Comparison of ENCODE assay signal across 9 mouse cellular contexts in genomic region chr1:93223972-93224371, GRCm38 (mm10). TPM values are rescaled to one million over a fixed set of nuclear protein-coding genes. Genes with fewer than 3 reads are reported as not detected.
DNase-seq lines count a peak whose midpoint lies in the region; ATAC-seq and TF ChIP-seq lines count a peak whose summit lies in the region.
"Had no signal": no experiment of that assay in that cellular context is flagged by ENCODE, and none has a peak within 500 bp of the region (broad histone marks: within the 10 kb centered on the region; RNA-seq: fewer than 3 reads in every experiment).

No protein-coding gene starts in this region.

- ATAC-seq in heart, embryonic 15.5 days (replicated peaks; ENCODE audit: insufficient number of reproducible peaks, insufficient read depth, low FRiP score, low read depth): no peak

- TF ChIP-seq EP300 in ES-Bruce4 (IDR thresholded peaks at IDR 0.05; ENCODE audit: insufficient read depth, low read depth, low read length): no peak

- H3K9me3 ChIP-seq in heart, embryonic 15.5 days (replicated peaks): no peaks in the 10 kb centered on the region
- no peaks in the 10 kb centered on the region for H3K9me3 ChIP-seq in ES-Bruce4 (replicated peaks; ENCODE audit: control insufficient read depth, insufficient read depth, low read length, poor library complexity, severe bottlenecking)

- no peak for TF ChIP-seq POLR2A in ES-Bruce4 (IDR thresholded peaks at IDR 0.05; ENCODE audit: insufficient read depth, low read length)

- H3K36me3 ChIP-seq in heart, embryonic 15.5 days: no peaks in the 10 kb centered on the region
- H3K36me3 ChIP-seq in ES-Bruce4 (ENCODE audit: control insufficient read depth, insufficient read depth, low read length, poor library complexity, severe bottlenecking): no peaks in the 10 kb centered on the region

- 15% methylated on average over 18 of the region's 18 CpGs for WGBS in heart, embryonic 15.5 days

- H3K27ac ChIP-seq in heart, embryonic 15.5 days: no peak overlapping the region
- H3K27ac ChIP-seq in ES-Bruce4 (ENCODE audit: insufficient read depth, low read length): no peak overlapping the region
- H3K27ac ChIP-seq: macrophage had no signal

- H3K4me3 ChIP-seq in heart, embryonic 15.5 days: no peak overlapping the region
- no peak overlapping the region for H3K4me3 ChIP-seq in ES-Bruce4 (ENCODE audit: low read depth, low read length)

- H3K4me2 ChIP-seq in heart, embryonic 15.5 days: 0 out of 2 replicates have a peak overlapping the region, but pooled peaks have one; percentile 8

- peaks cover 19% of the 10 kb centered on the region for H3K27me3 ChIP-seq in heart, embryonic 15.5 days
- H3K27me3 ChIP-seq in ES-Bruce4 (ENCODE audit: control insufficient read depth, insufficient read depth, low read length, poor library complexity, severe bottlenecking): no peaks in the 10 kb centered on the region

- peak; percentile 77 for TF ChIP-seq CTCF in ES-Bruce4 (IDR thresholded peaks at IDR 0.05; ENCODE audit: low read depth, low read length)

- peaks cover 17% of the 10 kb centered on the region for H3K4me1 ChIP-seq in heart, embryonic 15.5 days (replicated peaks)
- H3K4me1 ChIP-seq in ES-Bruce4 (ENCODE audit: control insufficient read depth, insufficient read depth, low read length): no peaks in the 10 kb centered on the region

- H3K9ac ChIP-seq in heart, embryonic 15.5 days: no peak overlapping the region
- H3K9ac ChIP-seq in ES-Bruce4 (ENCODE audit: low read depth, poor library complexity, severe bottlenecking): no peak overlapping the region

- DNase-seq in heart, adult 8-10 months (ENCODE audit: low spot score): no peak
- DNase-seq in c-Kit-positive CD71-positive TER-119-positive erythroid progenitor cells, embryonic 14.5 days (ENCODE audit: low spot score): peak; percentile 13
- DNase-seq in kidney, postnatal 14 days: peak; percentile 57
- DNase-seq in mesoderm, embryonic 11.5 days (ENCODE audit: low read depth, low spot score): peak; percentile 45
- peak; percentile 82 for DNase-seq in urinary bladder, postnatal 14 days (ENCODE audit: low spot score)
- no peak for DNase-seq in right cerebral cortex, postnatal 36 days (ENCODE audit: low spot score in 2 of 2)

RNA-seq across cellular contexts. Expression of gene Sned1, which starts 11.7 kb away (rescaled TPM):
- 3.0 and 7.8 TPM in 2 replicates for polyA plus RNA-seq in heart, embryonic 15.5 days (2015; fragmentation: Nextera tagmentation; extraction: Ambion mirVana)
- 10 to 100 TPM in 1 of 4 experiments, 1 to 10 TPM in 3; 5.7 to 12.3 (median 7.2) TPM for total RNA-seq in heart, adult 8-10 months (2022)
- 0.75 and 1.1 TPM in 2 replicates for polyA plus RNA-seq in ES-Bruce4 (2011; ENCODE audit: insufficient read depth, insufficient read length, low read depth, missing spikeins)

RNA-seq across cellular contexts. Expression of gene Crocc2, which starts 55.4 kb away (rescaled TPM):
- 0.26 and 0.55 TPM in 2 replicates for polyA plus RNA-seq in heart, embryonic 15.5 days (2015; fragmentation: Nextera tagmentation; extraction: Ambion mirVana)
- under 1 TPM in 3 of 4 experiments, not detected in 1; 0.06 to 0.09 (median 0.06) TPM for total RNA-seq in heart, adult 8-10 months (2022)
- polyA plus RNA-seq in ES-Bruce4 (2011; ENCODE audit: insufficient read depth, insufficient read length, low read depth, missing spikeins): 0.09 TPM in 1 of 2 replicates, not detected in the other
- polyA plus RNA-seq: macrophage had no signal

Comparison
In these comparisons a context has a peak if more than half of its experiments do, and no peak if none do; other contexts are left out.
1. DNase-seq: peak in c-Kit-positive CD71-positive TER-119-positive erythroid progenitor cells, embryonic 14.5 days (single experiment), kidney, postnatal 14 days (single experiment), mesoderm, embryonic 11.5 days (single experiment) and urinary bladder, postnatal 14 days (single experiment); none in heart, adult 8-10 months (single experiment) and right cerebral cortex, postnatal 36 days (0 of 2).